25 mouse cellular contexts compared by ENCODE assay signal in the genomic region with DNA sequence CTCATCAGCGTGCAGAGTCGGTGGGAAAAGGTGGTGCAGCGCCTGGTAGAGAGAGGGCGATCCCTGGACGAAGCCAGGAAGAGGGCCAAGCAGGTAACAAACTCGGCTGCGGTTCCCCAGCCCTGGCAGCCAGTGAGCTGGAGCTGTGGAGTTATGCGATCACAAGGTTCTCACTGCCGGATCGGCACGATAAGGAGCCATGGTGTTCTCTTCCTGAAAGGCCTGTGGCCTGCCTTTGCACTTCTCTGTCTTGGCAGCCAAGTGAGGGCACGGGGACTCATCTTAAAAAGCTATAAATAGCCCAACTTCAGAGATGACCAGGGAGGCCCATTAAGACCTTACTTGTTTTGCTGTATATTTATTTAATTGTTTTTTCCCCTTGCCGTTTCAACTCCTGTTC.
DNase-seq lines count a peak whose midpoint lies in the region; ATAC-seq and TF ChIP-seq lines count a peak whose summit lies in the region.
"Had no signal": no experiment of that assay in that cellular context is flagged by ENCODE, and none has a peak within 500 bp of the region (broad histone marks: within the 10 kb centered on the region; RNA-seq: fewer than 3 reads in every experiment).

No protein-coding gene starts in this region.

- peak; percentile 52 for DNase-seq in gastrocnemius, adult 2 months
- DNase-seq in gastrocnemius, postnatal 14 days = no peak
- DNase-seq in heart, adult 2 months = peak in 1 of 2 experiments; percentile 59
- no peak for DNase-seq in heart, postnatal 14 days
- DNase-seq in heart, postnatal 0 days (ENCODE audit: low spot score) = peak; percentile 48
- DNase-seq in heart, postnatal 36 days = no peak
- DNase-seq: adrenal gland, postnatal 10 days; adrenal gland, postnatal 36 days; B cell, adult 2 months; cerebellum, adult 18-20 months; cerebellum, adult 9-10 months; cerebellum, postnatal 14 days; kidney, adult 2 months had no signal

- H3K4me1 ChIP-seq in heart, adult 2 months (ENCODE audit: control insufficient read depth, insufficient read depth, low read length) = no peaks in the 10 kb centered on the region
- no peaks in the 10 kb centered on the region for H3K4me1 ChIP-seq in heart, embryonic 11.5 days (ENCODE audit: control insufficient read depth, insufficient read depth, low read length)
- peaks cover 4 to 9% of the 10 kb centered on the region in 2 experiments; a peak in 2 of 4 replicates for H3K4me1 ChIP-seq in heart, embryonic 14.5 days (ENCODE audit: control insufficient read depth in 2 of 2, insufficient read depth in 2 of 2, low read length in 2 of 2)
- H3K4me1 ChIP-seq in heart, postnatal 0 days (ENCODE audit: control insufficient read depth, insufficient read depth) = 0 out of 2 replicates have a peak, but pooled peaks cover 3% of the 10 kb centered on the region
- H3K4me1 ChIP-seq: forebrain, embryonic 10.5 days; forebrain, embryonic 13.5 days; hindbrain, embryonic 12.5 days; hindbrain, embryonic 15.5 days had no signal

- no peaks in the 10 kb centered on the region for H3K9me3 ChIP-seq in heart, embryonic 11.5 days (replicated peaks; ENCODE audit: control insufficient read depth, low read length)
- H3K9me3 ChIP-seq in heart, embryonic 14.5 days (ENCODE audit: control insufficient read depth, low read length) = no peaks in the 10 kb centered on the region
- H3K9me3 ChIP-seq in heart, postnatal 0 days (replicated peaks; ENCODE audit: control insufficient read depth, low read length) = no peaks in the 10 kb centered on the region
- H3K9me3 ChIP-seq: forebrain, embryonic 10.5 days; forebrain, embryonic 13.5 days; G1E; hindbrain, embryonic 12.5 days; hindbrain, embryonic 15.5 days had no signal

- H3K4me2 ChIP-seq in heart, embryonic 11.5 days = no peak overlapping the region
- H3K4me2 ChIP-seq in heart, embryonic 14.5 days (ENCODE audit: low read length) = no peak overlapping the region
- H3K4me2 ChIP-seq in heart, postnatal 0 days (ENCODE audit: low read depth, low read length) = no peak overlapping the region
- H3K4me2 ChIP-seq: forebrain, embryonic 13.5 days; hindbrain, embryonic 12.5 days; hindbrain, embryonic 15.5 days had no signal

- intact Hi-C loops in gastrocnemius, adult 2 months (cut with DNase I) = loop anchor here (5.0 kb wide), 1 partner anchor 58 kb away; no protein-coding TSS in a partner anchor
- intact Hi-C loops in gastrocnemius, postnatal 14 days (cut with DNase I; ENCODE audit: low total_unique reads) = no loop called here
- intact Hi-C loops in heart, adult 2 months (cut with DNase I) = no loop called here
- intact Hi-C loops in heart, postnatal 14 days (cut with DNase I) = loop anchor here (5.0 kb wide), 1 partner anchor 137 kb away; no protein-coding TSS in a partner anchor
- intact Hi-C loops in heart, postnatal 36 days (cut with DNase I) = loop anchor here (5.0 kb wide), 1 partner anchor 58 kb away; no protein-coding TSS in a partner anchor

- TF ChIP-seq CTCF in gastrocnemius, adult 2 months (IDR thresholded peaks at IDR 0.05) = no peak
- no peak for TF ChIP-seq CTCF in heart, adult 2 months (IDR thresholded peaks at IDR 0.05)
- no peak for TF ChIP-seq CTCF in heart, postnatal 0 days (IDR thresholded peaks at IDR 0.05; ENCODE audit: low read depth)

- 53% methylated on average over 13 of the region's 13 CpGs for WGBS in heart, adult 2 months
- WGBS in heart, embryonic 11.5 days (ENCODE audit: insufficient replicate concordance) = 81% methylated on average over 13 of the region's 13 CpGs
- WGBS in heart, embryonic 14.5 days = 68% methylated on average over 13 of the region's 13 CpGs
- WGBS in heart, postnatal 0 days = 61% methylated on average over 13 of the region's 13 CpGs

- no peak overlapping the region for H3K9ac ChIP-seq in heart, adult 2 months (ENCODE audit: low read depth, low read length)
- no peak overlapping the region for H3K9ac ChIP-seq in heart, embryonic 11.5 days (ENCODE audit: low read depth, low read length)
- no peak overlapping the region for H3K9ac ChIP-seq in heart, embryonic 14.5 days (ENCODE audit: low read length)
- no peak overlapping the region for H3K9ac ChIP-seq in heart, postnatal 0 days (replicated peaks; ENCODE audit: low read depth, low read length)
- H3K9ac ChIP-seq: forebrain, embryonic 13.5 days; hindbrain, embryonic 12.5 days; hindbrain, embryonic 15.5 days had no signal

- no peak overlapping the region for H3K4me3 ChIP-seq in gastrocnemius, adult 2 months
- no peak overlapping the region for H3K4me3 ChIP-seq in heart, adult 2 months
- H3K4me3 ChIP-seq in heart, embryonic 11.5 days (ENCODE audit: low read depth, low read length) = no peak overlapping the region
- no peak overlapping the region for H3K4me3 ChIP-seq in heart, embryonic 14.5 days (ENCODE audit: control insufficient read depth in 1 of 2, insufficient read depth in 1 of 2, low read depth in 1 of 2, low read length in 2 of 2)
- no peak overlapping the region for H3K4me3 ChIP-seq in heart, postnatal 0 days (ENCODE audit: low read depth, low read length)
- H3K4me3 ChIP-seq: forebrain, embryonic 10.5 days; forebrain, embryonic 13.5 days; hindbrain, embryonic 12.5 days; hindbrain, embryonic 15.5 days had no signal

- no peak for ATAC-seq in heart, embryonic 11.5 days (replicated peaks; ENCODE audit: insufficient number of reproducible peaks, low FRiP score, low TSS enrichment)
- ATAC-seq in heart, embryonic 14.5 days (ENCODE audit: insufficient number of reproducible peaks, insufficient read depth, low FRiP score, low read depth) = peak; percentile 50; the same call in 1 of the 2 replicates
- peak; percentile 82 for ATAC-seq in heart, postnatal 0 days (ENCODE audit: insufficient read depth, low read depth)
- ATAC-seq: forebrain, embryonic 13.5 days; forebrain, embryonic 16.5 days; intestine, postnatal 0 days; Patski had no signal

- H3K36me3 ChIP-seq in heart, adult 2 months (ENCODE audit: control insufficient read depth, insufficient read depth, low read length) = peaks cover 2% of the 10 kb centered on the region; the same call in 1 of the 2 replicates
- peaks cover 15% of the 10 kb centered on the region for H3K36me3 ChIP-seq in heart, embryonic 11.5 days (ENCODE audit: control insufficient read depth, insufficient read depth, low read length)
- H3K36me3 ChIP-seq in heart, embryonic 14.5 days (ENCODE audit: control insufficient read depth, insufficient read depth, low read length) = peaks cover 97% of the 10 kb centered on the region
- peaks cover 99% of the 10 kb centered on the region for H3K36me3 ChIP-seq in heart, postnatal 0 days (replicated peaks; ENCODE audit: control insufficient read depth, insufficient read depth, low read length)
- H3K36me3 ChIP-seq: G1E had no signal

- 0 out of 2 replicates have a peak, but pooled peaks have one; percentile 58 for TF ChIP-seq EP300 in heart, adult 2 months (IDR thresholded peaks at IDR 0.05; ENCODE audit: insufficient read depth, low read depth, low read length)
- TF ChIP-seq EP300 in heart, postnatal 0 days (IDR thresholded peaks at IDR 0.05; ENCODE audit: low read depth) = no peak

- H3K79me2 ChIP-seq in heart, adult 2 months (replicated peaks; ENCODE audit: control insufficient read depth, insufficient read depth, low read length) = no peaks in the 10 kb centered on the region

- H3K27ac ChIP-seq in gastrocnemius, adult 2 months = peak overlapping the region; percentile 4; the same call in 1 of the 2 replicates
- no peak overlapping the region for H3K27ac ChIP-seq in heart, adult 2 months
- H3K27ac ChIP-seq in heart, embryonic 11.5 days (ENCODE audit: low read depth, low read length) = no peak overlapping the region
- peak overlapping the region in 1 of 2 experiments; percentile 30; a peak in 1 of 4 replicates for H3K27ac ChIP-seq in heart, embryonic 14.5 days (replicated peaks in 1 of 2; ENCODE audit: control insufficient read depth in 1 of 2, insufficient read depth in 1 of 2, low read depth in 2 of 2, low read length in 2 of 2)
- H3K27ac ChIP-seq in heart, postnatal 0 days (ENCODE audit: low read depth) = peak overlapping the region; percentile 64
- H3K27ac ChIP-seq: forebrain, embryonic 10.5 days; forebrain, embryonic 13.5 days; hindbrain, embryonic 12.5 days; hindbrain, embryonic 15.5 days; kidney, postnatal 0 days had no signal

- TF ChIP-seq POLR2A in heart, adult 2 months (IDR thresholded peaks at IDR 0.05; ENCODE audit: insufficient read depth, low read depth, low read length) = no peak

- no peaks in the 10 kb centered on the region for H3K27me3 ChIP-seq in heart, adult 2 months (ENCODE audit: control insufficient read depth, insufficient read depth, low read length)
- H3K27me3 ChIP-seq in heart, embryonic 11.5 days (ENCODE audit: control insufficient read depth, insufficient read depth, low read length) = no peaks in the 10 kb centered on the region
- no peaks in the 10 kb centered on the region for H3K27me3 ChIP-seq in heart, embryonic 14.5 days (ENCODE audit: control insufficient read depth, insufficient read depth, low read length)
- no peaks in the 10 kb centered on the region for H3K27me3 ChIP-seq in heart, postnatal 0 days (ENCODE audit: control insufficient read depth, insufficient read depth, low read length)
- H3K27me3 ChIP-seq: CH12.LX; forebrain, embryonic 13.5 days; hindbrain, embryonic 12.5 days; hindbrain, embryonic 15.5 days; Patski had no signal

Comparison
In these comparisons a context has a peak if more than half of its experiments do, and no peak if none do; other contexts are left out.
1. DNase-seq: peak in gastrocnemius, adult 2 months (single experiment) and heart, postnatal 0 days (single experiment); none in gastrocnemius, postnatal 14 days (single experiment), heart, postnatal 14 days (0 of 2) and heart, postnatal 36 days (0 of 2).
2. H3K27ac ChIP-seq: peak in gastrocnemius, adult 2 months (single experiment) and heart, postnatal 0 days (single experiment); none in heart, adult 2 months (single experiment) and heart, embryonic 11.5 days (single experiment).
3. intact Hi-C loops: an anchor here in gastrocnemius, adult 2 months (5.0 kb wide), heart, postnatal 14 days (5.0 kb wide) and heart, postnatal 36 days (5.0 kb wide); none called in gastrocnemius, postnatal 14 days and heart, adult 2 months.